Mouse (Mus musculus) cerebellum, postnatal 36 days (tissue): ENCODE measurements at regions not wholly inside any gene's neighbourhood (a gene's known extent, or its start where the extent isn't known, plus 50 kb on each side); places are given as distances from the start of the nearest gene placed in this dataset.

Source experiments
- DNase-seq, 2 experiments: peaks; one replicate each; pipeline ENCODE4 v3.0.0; 2021 to 2022; ENCODE audit warnings: mixed read lengths in 2 of 2

GRCm38 (mm10) chr5:83091483-83091882, 263.5 kb downstream of the Tecrl start:
- DNase-seq: no peak

- no peak for DNase-seq
Measured at GRCm38 (mm10) chr5:83054819-83055218, 300.2 kb downstream of the Tecrl start.

- DNase-seq: no peak
Measured at GRCm38 (mm10) chr5:83047214-83047613, 307.8 kb downstream of the Tecrl start.

GRCm38 (mm10) chr5:83029703-83030102, 325.3 kb downstream of the Tecrl start:
- DNase-seq: no peak

GRCm38 (mm10) chr5:83006038-83006437, 349.0 kb downstream of the Tecrl start:
- DNase-seq: no peak

- peak; percentile 87 to 95 for DNase-seq
Measured at GRCm38 (mm10) chr5:82989056-82989455, 365.9 kb downstream of the Tecrl start.

- no peak for DNase-seq
Measured at GRCm38 (mm10) chr5:82969315-82969714, 385.7 kb downstream of the Tecrl start.

- no peak for DNase-seq
Measured at GRCm38 (mm10) chr5:82966824-82967223, 388.2 kb downstream of the Tecrl start.

GRCm38 (mm10) chr5:82966180-82966579, 388.8 kb downstream of the Tecrl start:
- peak; percentile 78 to 87 for DNase-seq

- DNase-seq: no peak
Measured at GRCm38 (mm10) chr5:82964513-82964912, 390.5 kb downstream of the Tecrl start.

- DNase-seq: no peak
Measured at GRCm38 (mm10) chr5:82956012-82956411, 399.0 kb downstream of the Tecrl start.

GRCm38 (mm10) chr5:82947060-82947459, 407.9 kb downstream of the Tecrl start:
- no peak for DNase-seq

- DNase-seq: no peak
Measured at GRCm38 (mm10) chr5:82939786-82940185, 415.2 kb downstream of the Tecrl start.

GRCm38 (mm10) chr5:82899347-82899746, 455.6 kb downstream of the Tecrl start:
- DNase-seq: peak; percentile 82 to 85

GRCm38 (mm10) chr5:82898912-82899311, 456.1 kb downstream of the Tecrl start:
- DNase-seq: peak in 1 of 2 experiments; percentile 7

GRCm38 (mm10) chr5:82898389-82898788, 456.6 kb downstream of the Tecrl start:
- peak; percentile 51 to 64 for DNase-seq

GRCm38 (mm10) chr5:82869264-82869663, 485.7 kb downstream of the Tecrl start:
- no peak for DNase-seq

GRCm38 (mm10) chr5:82864347-82864746, 490.6 kb downstream of the Tecrl start:
- DNase-seq: no peak

GRCm38 (mm10) chr5:82825327-82825726, 529.7 kb downstream of the Tecrl start:
- no peak for DNase-seq

GRCm38 (mm10) chr5:82793197-82793596, 561.8 kb downstream of the Tecrl start:
- DNase-seq: no peak
